Mouse (Mus musculus): ENCODE data around the gene Hmg20b. TPM values are rescaled to one million over a fixed set of nuclear protein-coding genes. Genes with fewer than 3 reads are reported as not detected.

Gene Hmg20b
- total RNA-seq, 1 experiment from 2014 or later, result 33.2 TPM

DNA sequence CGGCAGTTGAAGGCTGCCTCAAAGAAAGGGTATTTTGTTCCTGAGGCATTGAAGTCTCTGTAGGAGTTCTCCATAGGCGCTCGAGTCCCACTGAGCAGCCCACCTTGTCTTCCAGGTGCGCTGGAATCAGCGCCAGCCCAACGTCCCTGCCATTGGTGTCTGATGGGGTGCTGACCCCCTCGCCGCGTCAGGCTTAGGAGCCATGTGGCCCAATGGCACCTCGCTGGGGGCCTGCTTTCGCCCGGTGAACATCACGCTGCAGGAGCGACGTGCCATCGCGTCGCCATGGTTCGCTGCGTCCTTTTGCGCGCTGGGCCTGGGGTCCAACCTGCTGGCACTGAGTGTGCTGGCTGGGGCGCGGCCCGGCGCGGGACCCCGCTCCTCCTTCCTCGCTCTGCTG lies 18.0 kb downstream of the Hmg20b start:
- ATAC-seq (replicated peaks; ENCODE audit: low read depth, poor library complexity, severe bottlenecking), result no peak

DNA sequence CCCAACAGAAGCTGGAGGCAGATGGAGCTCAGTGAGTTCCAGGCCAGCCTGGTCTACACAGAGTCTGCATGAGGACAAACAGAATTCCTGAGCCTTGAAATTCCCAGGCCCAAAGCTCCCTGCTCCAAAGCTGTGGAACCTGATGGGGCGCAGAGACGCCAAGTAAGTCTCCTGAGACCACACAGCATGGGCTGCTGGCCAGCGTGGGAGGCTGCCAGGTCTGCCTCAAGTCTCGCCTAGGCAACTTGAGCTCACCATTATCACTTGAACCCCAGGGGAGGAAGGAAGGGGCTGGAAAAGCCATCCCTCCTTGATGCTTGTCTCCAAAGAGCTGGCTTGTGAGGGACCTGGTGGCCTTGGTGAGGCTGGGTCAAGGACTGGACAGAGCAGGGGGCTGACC lies 20.3 kb downstream of the Hmg20b start:
- ATAC-seq (replicated peaks; ENCODE audit: low read depth, poor library complexity, severe bottlenecking), result no peak

DNA sequence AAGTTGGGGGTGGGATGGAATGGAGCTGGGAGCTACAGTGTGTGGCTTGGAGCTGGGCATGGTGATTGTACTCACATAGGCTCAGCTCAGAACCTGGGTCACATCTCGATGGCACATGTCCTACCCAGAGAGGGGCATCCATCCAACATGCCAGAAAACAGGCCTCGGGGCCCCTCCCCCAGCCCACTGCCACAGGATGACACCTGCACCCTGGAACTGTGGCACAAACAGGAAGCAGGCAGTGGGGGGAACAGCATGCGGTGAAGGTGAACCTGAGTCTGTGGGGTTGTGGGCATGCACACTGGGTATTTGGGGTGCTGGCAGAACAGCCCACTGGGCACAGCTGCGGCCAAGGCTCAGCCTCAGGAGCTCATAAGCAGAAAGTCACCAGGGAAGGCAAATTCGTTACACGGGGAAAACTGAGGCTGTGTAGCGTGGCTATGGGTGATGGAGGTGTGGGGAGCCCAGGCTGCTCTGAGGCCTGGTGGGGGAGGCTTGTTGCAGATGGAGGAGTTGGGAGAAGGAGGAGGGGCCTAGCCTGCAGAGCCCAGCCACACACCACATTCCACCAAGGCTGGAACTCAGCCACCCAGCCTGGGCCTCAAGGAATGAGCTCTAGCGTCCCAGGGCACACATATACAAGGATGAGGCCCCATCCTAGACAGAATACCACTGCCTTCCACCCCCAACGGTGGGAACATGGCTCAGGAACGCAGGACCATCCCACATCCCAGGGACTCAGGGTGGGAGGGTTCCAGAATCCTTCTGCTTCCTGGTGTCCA lies 20.9 kb downstream of the Hmg20b start:
- peak; percentile 31 for ATAC-seq (replicated peaks; ENCODE audit: low read depth, poor library complexity, severe bottlenecking)

DNA sequence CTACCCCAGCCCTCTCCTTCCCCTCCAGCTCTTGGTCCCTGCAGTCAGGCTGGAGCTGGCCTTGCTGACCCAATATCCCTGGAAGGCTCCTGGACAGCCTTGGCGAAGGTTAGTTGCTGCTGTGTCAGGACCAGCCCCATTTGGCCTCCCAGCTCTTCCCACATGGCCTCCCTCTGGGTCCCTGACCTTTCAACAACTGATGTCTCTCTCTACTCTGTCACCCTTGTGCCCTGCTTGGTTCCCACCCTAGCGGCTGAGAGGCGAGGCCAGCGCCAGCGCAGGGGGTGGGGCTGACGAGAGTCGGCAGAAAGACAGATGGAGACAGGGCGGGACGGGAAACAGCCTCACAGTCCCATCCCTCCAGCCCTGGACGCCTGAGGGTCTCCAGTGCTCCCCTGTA lies 21.9 kb downstream of the Hmg20b start, which contains the start of gene Tbxa2r:
Gene Tbxa2r, plus strand, starts transcription at position 346 of the 400 bp plus-strand sequence.
- peak; percentile 59 for ATAC-seq (replicated peaks; ENCODE audit: low read depth, poor library complexity, severe bottlenecking)

DNA sequence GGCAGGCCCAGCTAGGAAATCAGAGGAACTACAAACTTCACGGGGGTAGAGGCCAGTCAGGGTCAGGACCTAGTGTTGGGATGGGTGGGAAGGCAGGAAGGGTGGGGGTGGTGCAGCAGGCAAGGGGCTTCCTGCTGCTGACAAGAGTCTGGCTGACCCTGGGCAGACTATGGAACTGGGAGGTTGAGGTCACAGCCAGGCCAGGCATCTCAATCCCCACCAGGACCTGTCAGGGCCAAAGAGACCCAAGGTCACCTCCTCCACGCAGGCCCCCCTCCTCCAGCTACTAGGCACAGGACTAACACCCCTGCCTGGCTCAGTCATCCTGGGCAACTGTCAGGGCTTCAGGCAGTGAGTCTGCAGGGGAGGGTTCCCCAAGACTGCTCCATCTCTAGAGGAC lies 22.3 kb downstream of the Hmg20b start:
- no peak; the same call in 1 of the 2 replicates for ATAC-seq (replicated peaks; ENCODE audit: low read depth, poor library complexity, severe bottlenecking)

DNA sequence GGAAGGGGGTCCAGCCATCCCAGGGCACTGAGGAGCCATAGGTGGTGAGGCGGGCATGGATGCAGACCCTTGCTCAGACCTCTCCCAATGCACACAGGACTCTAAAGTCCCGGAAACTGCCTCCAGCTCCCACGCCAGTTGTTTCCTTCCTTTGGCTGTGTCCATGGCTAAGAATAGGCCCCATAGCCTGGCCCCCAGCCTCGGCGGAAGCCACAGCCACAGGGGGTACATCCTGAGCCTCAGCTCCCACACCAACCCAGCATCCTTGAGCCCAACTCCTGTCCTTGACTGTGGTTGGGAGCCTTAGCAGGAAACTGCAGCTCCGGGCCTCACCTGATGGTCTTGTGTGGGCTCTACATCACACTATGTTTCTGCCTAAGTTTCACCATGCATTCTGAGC lies 23.4 kb downstream of the Hmg20b start:
- peak; percentile 51 for ATAC-seq (replicated peaks; ENCODE audit: low read depth, poor library complexity, severe bottlenecking)

DNA sequence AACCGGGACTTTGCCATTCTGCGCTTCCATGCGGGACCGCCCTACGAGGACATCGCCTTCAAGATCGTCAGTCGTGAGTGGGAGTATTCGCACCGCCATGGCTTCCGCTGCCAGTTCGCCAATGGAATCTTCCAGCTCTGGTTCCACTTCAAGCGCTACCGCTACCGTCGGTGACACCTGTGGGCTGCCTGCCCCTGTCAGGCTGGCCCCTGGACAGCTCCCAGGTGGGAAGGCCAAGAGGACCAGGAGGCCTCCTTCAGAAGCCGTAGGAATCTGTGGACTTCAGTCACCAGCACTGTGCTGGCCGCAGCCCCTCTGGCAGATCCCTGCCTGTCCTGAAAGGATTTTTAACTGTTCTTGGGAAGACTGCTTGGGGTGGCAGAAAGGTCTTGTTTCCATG lies 24.5 kb downstream of the Hmg20b start:
- ATAC-seq (replicated peaks; ENCODE audit: low read depth, poor library complexity, severe bottlenecking), result no peak

DNA sequence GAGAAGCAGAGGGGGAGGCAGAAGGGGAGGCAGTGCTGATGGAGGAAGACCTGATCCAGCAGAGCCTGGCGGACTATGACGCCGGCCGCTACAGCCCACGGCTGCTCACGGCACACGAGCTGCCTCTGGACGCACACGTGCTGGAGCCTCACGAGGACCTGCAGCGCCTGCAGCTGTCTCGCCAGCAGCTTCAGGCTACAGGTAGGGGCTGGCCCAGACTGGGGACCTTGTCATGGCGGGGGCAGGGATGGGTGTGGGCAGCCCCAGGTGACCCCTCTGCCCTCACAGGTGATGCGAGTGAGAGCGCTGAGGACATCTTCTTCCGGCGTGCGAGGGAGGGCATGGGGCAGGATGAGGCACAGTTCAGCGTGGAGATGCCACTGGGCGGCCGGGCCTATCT lies 25.1 kb downstream of the Hmg20b start:
- ATAC-seq (replicated peaks; ENCODE audit: low read depth, poor library complexity, severe bottlenecking), result no peak

DNA sequence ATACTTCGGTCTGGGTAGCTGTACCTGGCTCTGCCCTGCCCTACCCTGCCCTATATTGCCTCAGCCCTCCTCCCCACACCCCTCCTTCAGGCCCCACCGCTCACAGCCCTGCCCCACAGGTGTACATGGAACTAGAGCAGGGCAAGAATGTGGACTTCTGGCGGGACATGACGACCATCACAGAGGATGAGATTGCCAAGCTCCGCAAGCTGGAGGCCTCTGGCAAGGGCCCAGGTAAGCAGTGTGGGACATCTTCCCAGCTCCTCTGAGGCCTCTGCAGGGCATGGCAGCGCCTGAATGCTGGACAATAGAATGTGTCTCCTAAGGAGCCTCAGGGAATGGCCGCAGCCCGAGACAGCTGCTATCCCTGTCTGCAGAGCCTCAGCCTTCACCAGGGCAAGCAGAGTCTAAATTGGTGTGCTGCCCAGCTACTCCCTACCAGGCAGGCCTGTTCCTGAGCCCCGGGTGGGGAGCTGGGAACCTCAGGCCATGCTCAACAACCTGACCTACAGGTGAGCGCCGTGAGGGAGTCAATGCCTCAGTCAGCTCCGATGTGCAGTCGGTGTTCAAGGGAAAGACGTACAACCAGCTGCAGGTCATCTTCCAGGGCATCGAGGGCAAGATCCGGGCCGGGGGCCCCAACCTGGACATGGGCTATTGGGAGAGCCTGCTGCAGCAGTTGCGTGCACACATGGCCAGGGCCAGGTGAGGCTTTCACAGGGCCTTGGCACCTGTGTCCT lies 26.3 kb downstream of the Hmg20b start:
- ATAC-seq (replicated peaks; ENCODE audit: low read depth, poor library complexity, severe bottlenecking), result no peak

DNA sequence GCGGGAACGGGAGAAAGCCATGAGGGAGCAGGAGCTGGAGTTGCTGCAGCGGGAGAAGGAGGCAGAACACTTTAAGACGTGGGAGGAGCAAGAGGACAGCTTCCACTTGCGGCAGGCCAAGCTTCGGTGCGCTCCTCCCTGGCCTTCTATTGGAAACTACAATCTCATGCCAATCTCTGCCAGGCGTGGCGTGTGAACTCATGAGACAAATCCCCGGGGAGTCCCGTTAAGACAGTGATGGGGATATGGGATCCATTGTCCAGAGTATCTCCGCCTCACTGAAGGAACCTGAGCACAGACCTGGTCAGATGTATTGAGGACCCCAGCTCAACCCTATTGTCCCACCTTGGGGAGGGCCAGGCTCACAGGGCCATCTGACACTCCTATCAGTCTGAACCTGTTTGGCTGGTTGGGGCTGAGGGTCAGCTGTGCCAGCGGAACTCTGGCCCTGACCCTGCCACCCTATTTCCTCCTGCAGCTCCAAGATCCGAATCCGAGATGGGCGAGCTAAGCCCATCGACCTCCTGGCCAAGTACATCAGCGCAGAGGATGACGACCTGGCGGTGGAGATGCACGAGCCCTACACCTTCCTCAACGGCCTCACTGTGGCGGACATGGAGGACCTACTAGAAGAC lies 27.0 kb downstream of the Hmg20b start:
- no peak for ATAC-seq (replicated peaks; ENCODE audit: low read depth, poor library complexity, severe bottlenecking)

DNA sequence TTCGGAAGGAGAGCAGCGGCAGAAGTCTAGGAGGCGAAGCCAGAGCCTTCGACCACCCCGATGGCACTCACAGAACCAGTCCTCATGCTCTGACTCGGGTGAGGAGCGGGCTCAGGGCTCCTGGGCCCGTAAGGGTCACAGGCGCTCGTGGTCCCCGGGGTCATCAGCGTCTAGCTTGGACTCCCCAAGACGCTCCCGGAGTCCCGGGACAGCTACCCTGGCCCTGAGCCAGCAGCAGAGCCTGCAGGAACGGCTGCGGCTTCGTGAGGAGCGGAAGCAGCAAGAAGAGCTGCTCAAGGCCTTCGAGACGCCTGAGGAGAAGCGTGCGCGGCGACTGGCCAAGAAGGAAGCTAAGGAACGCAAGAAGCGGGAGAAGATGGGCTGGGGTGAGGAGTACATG lies 27.8 kb downstream of the Hmg20b start:
- ATAC-seq (replicated peaks; ENCODE audit: low read depth, poor library complexity, severe bottlenecking), result no peak

DNA sequence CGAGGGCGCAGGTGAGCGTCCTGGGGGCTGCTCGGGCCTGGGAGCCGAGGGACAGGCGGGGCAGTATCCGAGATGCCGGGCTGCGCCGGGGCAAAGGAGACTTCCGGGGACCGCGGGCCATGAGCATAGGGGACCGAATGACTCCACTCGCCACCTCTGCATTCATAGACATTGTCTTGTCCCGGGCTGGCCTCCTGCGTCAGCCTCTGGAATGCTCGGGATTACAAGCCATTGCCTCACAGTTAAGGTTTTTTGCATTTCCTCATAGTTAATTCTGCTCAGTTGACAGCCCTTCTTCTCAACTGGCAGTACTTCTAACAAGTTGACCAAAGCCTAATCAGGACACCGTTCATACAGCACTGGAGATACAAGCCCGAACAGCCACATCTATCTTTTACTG lies 28.8 kb downstream of the Hmg20b start:
- ATAC-seq (replicated peaks; ENCODE audit: low read depth, poor library complexity, severe bottlenecking), result no peak

DNA sequence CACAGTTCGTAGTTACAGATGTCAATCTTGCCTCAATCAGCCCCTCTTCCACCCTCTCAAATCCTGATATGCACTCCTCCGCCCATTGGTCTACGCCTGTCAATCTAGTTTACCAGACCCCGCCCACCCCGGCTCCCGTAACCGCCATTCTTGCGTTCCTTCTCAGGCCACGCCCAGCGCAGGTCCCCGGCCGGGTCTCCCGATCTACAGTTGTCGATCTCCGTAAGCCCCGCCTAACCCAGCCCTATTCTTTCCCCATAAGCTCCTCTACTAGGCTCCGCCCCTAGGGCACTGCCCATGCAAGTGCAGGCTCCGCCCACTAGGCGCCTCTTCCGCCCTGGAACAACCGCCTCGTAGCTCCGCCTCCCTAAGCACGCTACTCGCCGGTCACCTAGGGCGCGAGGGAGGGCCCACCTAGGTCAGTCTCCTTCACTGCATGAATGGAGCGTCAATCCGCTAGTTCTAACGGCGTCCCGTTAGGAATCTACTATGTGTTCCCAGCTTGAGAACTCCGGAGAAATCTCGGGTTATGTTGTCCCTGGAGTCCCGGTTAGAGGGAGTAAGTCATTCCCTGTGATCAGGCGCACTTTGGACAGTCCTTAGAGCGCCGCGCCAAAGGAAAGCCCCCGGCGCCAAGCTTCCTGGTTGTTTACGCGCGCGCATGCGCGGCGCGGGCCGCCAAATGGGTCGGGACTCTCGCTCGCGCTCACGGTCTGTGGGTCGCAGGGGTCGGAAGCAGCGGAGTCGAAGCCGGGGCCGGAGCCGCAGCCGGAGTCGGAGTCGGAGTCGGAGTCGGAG lies 29.5 kb downstream of the Hmg20b start, which contains the start of gene Cactin:
Gene Cactin, plus strand, starts transcription at position 554 of the 798 bp plus-strand sequence.
- peak; percentile 76 for ATAC-seq (replicated peaks; ENCODE audit: low read depth, poor library complexity, severe bottlenecking)

DNA sequence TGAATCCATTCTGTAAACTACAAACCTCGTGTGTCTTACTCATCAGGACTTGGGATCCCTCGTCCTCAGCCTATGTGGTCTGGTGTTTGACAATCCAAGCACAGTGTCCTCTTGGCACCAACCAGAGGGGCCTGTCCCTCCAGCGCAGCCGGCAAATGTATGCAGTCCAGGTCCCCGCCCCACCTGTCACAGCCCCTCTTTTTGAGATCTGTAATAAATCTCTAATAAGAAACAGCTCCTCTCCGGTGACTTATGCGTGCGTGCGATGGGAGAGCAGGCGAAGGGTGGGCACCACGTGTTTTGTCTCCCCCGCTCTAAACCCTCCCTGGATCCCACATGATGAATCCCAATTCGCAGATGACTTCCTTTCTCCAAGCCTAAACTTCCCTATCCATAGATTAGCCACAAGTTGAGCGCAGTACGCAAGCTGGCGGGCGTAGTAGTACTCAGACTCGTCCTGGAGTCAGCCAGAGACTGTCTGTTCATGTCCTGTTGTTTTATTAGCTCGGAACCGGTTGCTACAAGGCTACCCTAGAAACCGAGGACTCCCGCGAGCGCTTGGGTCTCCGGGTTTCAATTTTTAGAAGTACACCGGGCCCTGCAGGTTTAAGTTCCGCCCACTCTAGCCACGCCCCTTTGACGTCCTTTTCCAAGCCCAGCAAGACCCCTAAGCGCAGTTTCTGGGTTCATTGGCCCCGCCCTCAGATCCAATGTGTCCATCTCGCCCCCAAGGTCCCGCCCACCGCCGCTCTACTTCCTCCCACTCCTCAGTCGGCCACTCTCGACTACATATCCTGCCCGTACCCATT lies 30.3 kb downstream of the Hmg20b start:
- ATAC-seq (replicated peaks; ENCODE audit: low read depth, poor library complexity, severe bottlenecking), result peak; percentile 71

DNA sequence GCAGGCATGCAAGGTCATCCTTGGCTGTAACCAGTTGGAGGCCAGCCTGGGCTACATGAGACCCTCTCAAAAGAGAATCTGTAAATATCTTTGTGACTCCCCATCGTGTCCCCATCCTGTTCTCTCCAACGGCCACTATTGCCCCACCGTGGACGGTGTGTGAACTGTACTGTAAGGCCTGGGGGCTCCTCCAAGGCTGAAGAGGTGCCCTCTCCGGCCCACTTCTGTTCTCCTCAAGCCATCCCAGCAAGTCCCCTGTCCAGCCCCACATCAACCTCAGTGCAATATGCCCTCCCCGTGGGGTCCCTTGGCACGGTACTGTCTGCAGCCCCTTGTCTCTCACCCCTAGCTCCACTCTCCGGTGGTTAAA lies 31.0 kb downstream of the Hmg20b start:
- ATAC-seq (replicated peaks; ENCODE audit: low read depth, poor library complexity, severe bottlenecking), result no peak

DNA sequence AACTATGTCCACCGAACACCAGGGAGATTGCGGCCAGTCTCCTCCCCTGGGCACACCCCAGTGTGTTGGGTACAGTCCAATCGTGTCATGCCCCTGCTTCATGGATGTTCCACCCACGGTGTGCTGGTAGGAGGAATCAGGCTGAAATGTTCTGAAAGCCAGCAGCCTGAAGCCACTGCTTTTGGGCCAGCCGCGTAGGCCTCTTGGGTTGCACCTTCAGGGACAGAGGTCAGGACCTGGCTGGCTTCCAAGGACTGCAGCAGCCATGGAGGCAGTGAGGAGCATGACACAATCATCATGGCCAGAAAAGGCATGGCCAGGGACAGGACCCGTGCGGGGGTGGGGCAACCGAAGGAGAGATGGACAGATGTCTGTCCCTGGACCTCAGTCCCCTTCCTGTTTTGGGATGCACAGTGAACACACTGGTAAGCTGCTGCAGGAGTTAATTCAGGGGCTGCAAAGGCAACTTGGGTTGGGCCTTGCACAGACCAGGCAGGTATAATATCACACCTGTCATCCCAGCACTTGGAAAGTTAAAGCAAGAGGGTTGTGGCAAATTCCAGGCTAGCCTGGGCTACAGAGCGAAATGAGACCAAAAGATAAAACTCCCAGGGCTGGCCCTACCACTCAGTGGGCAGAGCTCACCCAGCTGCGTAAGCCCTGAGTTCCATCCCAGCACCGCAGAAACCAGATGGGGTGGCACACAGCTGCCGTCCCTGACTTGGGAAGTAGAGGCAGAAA lies 31.5 kb downstream of the Hmg20b start:
- ATAC-seq (replicated peaks; ENCODE audit: low read depth, poor library complexity, severe bottlenecking), result no peak

DNA sequence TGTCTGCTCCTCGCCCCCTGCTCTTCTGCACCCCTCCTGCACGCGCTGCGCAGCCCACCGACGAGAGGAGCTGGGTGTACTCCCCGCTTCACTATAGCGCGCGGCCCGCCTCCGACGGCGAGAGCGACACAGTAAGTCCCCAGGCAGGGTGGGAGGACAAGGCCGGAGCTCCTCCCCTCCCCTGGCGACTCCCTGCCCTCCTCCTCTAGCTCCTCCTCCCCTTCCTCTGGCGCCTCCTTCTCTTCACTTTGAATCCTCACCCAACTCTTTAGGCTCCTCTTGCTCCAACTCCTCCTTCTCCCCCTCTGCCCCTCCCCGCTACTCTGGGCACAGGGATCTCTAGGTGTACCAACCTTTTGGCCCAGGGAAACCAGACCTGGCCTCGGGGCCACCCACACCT lies 33.0 kb downstream of the Hmg20b start:
- no peak; the same call in 1 of the 2 replicates for ATAC-seq (replicated peaks; ENCODE audit: low read depth, poor library complexity, severe bottlenecking)

DNA sequence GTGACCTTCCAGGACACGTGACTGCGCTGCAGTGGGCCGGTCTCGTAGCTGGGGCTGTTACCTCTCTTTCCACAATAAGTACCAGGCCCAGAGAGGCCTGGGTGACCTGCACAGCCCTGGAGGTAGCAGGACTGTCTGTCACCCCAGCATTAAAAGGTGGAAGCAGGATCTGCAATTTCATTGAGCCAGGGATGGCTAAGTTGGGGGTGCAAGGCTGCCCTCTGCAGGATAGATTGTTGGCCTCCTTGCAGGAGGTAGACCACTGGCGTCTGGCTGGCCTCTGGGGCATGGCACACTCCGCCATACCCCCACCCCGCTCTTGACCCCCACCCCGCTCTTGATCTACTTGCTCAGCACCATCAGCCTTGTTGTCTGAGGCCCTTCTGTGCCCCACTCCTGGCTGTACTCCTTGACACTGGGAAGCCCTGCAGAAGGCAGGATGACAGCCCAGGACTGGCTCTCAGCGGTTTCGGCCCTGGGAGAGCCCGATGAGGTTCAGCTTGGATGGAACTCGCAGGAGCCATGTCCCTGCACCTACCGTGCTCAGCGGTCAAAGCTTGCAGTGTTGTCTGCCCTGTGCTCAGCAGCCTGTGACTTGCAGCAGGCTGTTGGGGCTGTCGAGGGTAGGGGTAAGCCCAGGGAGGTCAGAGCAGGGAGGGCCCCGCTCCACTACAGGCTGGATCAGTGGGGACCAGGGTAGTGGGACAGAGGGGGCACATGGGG lies 33.8 kb downstream of the Hmg20b start:
- ATAC-seq (replicated peaks; ENCODE audit: low read depth, poor library complexity, severe bottlenecking), result no peak

All from common myeloid progenitor, adult 5-6 weeks (primary cell).